Mouse (Mus musculus) embryonic fibroblast, embryonic 13.5 days (primary cell): ENCODE measurements at regions not wholly inside any gene's neighbourhood (a gene's known extent, or its start where the extent isn't known, plus 50 kb on each side); places are given as distances from the start of the nearest gene placed in this dataset.

Experiments used
- CTCF ChIP-seq: IDR thresholded peaks from 2 replicates; pipeline ENCODE4 v1.5.1; 2011; ENCODE audit warnings: mild to moderate bottlenecking, control low read depth, low read length, moderate library complexity, borderline replicate concordance; ENCODE audit not compliant: insufficient read depth
- POLR2A ChIP-seq: IDR thresholded peaks from 2 replicates; pipeline ENCODE4 v1.6.1; 2011; ENCODE audit warnings: low read depth, mild to moderate bottlenecking, control low read depth, low read length, moderate library complexity

GRCm38 (mm10) chr13:39823965-39824555, 537.2 kb downstream of the Ofcc1 start:
- no peak for TF ChIP-seq POLR2A
- TF ChIP-seq CTCF, result no peak
